Mouse (Mus musculus) limb, embryonic 15.5 days (tissue): ENCODE measurements around the gene P2rx3. TPM values are rescaled to one million over a fixed set of nuclear protein-coding genes. Genes with fewer than 3 reads are reported as not detected.

Source experiments
- ATAC-seq: fragments of 200-750 bp; cut with Nextera tagmentation; 2 replicates; pipeline ENCODE4 v1.8.0; 2017; ENCODE audit warnings: low read depth, moderate TSS enrichment; ENCODE audit not compliant: insufficient number of reproducible peaks, low FRiP score, low TSS enrichment
- H3K27ac ChIP-seq: fragments of 300-500 bp; sonication (generic); 2 replicates; pipeline ENCODE4 v1.5.1; 2015; ENCODE audit warnings: moderate library complexity, mild to moderate bottlenecking, inconsistent platforms
- H3K27me3 ChIP-seq: fragments of 300-500 bp; sonication (generic); 2 replicates; pipeline ENCODE4 v1.6.1; 2015; ENCODE audit warnings: inconsistent platforms
- H3K36me3 ChIP-seq: fragments of 300-500 bp; sonication (generic); 2 replicates; pipeline ENCODE4 v1.6.1; 2015; ENCODE audit warnings: inconsistent platforms
- H3K4me1 ChIP-seq: fragments of 300-500 bp; sonication (generic); 2 replicates; pipeline ENCODE4 v1.6.1; 2015; ENCODE audit warnings: inconsistent platforms
- H3K4me2 ChIP-seq: fragments of 300-500 bp; sonication (generic); 2 replicates; pipeline ENCODE4 v1.6.1; 2015; ENCODE audit warnings: mild to moderate bottlenecking, inconsistent platforms
- H3K4me3 ChIP-seq: fragments of 300-500 bp; sonication (generic); 2 replicates; pipeline ENCODE4 v1.5.1; 2015; ENCODE audit warnings: mild to moderate bottlenecking, inconsistent platforms
- H3K9ac ChIP-seq: fragments of 300-500 bp; sonication (generic); 2 replicates; pipeline ENCODE4 v1.6.1; 2015; ENCODE audit warnings: inconsistent platforms
- H3K9me3 ChIP-seq: fragments of 300-500 bp; sonication (generic); 2 replicates; pipeline ENCODE4 v1.6.1; 2016; ENCODE audit warnings: inconsistent platforms
- WGBS: fragments of 180-500 bp; shearing (Covaris S2); methylation state at CpG from one replicate; pipeline ENCODE4 v1.1.7; 2015; 5-methylcytosine and 5-hydroxymethylcytosine counted together
- polyA plus RNA-seq: library from polyadenylated mRNA; unstranded; fragments of >200 nt; fragmentation: Nextera tagmentation; extraction: Ambion mirVana; gene quantifications from 2 replicates; pipeline ENCODE4 v1.2.1, GENCODE M21; 2015

Gene P2rx3
- polyA plus RNA-seq, 1 experiment from 2014 or later, result 0.58 TPM

- peaks cover 83% of the 10 kb centered on the region for H3K36me3 ChIP-seq
Measured at GRCm38 (mm10) chr2:85056711-85057110, 19.4 kb upstream of the P2rx3 start.

GRCm38 (mm10) chr2:85053192-85053816 is 16.0 kb upstream of the P2rx3 start:
- H3K4me1 ChIP-seq, result peaks cover 48% of the 10 kb centered on the region
- H3K9ac ChIP-seq, result no peak overlapping the region
- H3K4me2 ChIP-seq, result peak overlapping the region; percentile 5; the same call in 1 of the 2 replicates
- peaks cover 67% of the 10 kb centered on the region for H3K36me3 ChIP-seq
- no peak overlapping the region for H3K27ac ChIP-seq
- H3K27me3 ChIP-seq, result no peaks in the 10 kb centered on the region
- 72% methylated on average over 5 of the region's 5 CpGs for WGBS
- H3K4me3 ChIP-seq, result no peak overlapping the region
- no peak for ATAC-seq
- H3K9me3 ChIP-seq, result no peaks in the 10 kb centered on the region

More at GRCm38 (mm10) chr2:85056711-85057110, 19.4 kb upstream of the P2rx3 start:
- no peaks in the 10 kb centered on the region for H3K27me3 ChIP-seq
- WGBS, result 56% methylated on average over 5 of the region's 5 CpGs
- no peak for ATAC-seq
- H3K4me3 ChIP-seq, result no peak overlapping the region
- H3K4me1 ChIP-seq, result peaks cover 43% of the 10 kb centered on the region
- no peak overlapping the region for H3K9ac ChIP-seq
- no peak overlapping the region for H3K27ac ChIP-seq
- no peaks in the 10 kb centered on the region for H3K9me3 ChIP-seq
- no peak overlapping the region for H3K4me2 ChIP-seq

GRCm38 (mm10) chr2:85050746-85051145 is 13.5 kb upstream of the P2rx3 start:
- H3K4me2 ChIP-seq, result peak overlapping the region; percentile 65
- H3K27me3 ChIP-seq, result no peaks in the 10 kb centered on the region
- peak overlapping the region; percentile 28; the same call in 1 of the 2 replicates for H3K9ac ChIP-seq
- H3K4me1 ChIP-seq, result peaks cover 57% of the 10 kb centered on the region
- peak overlapping the region; percentile 79 for H3K4me3 ChIP-seq
- H3K27ac ChIP-seq, result peak overlapping the region; percentile 97
- ATAC-seq, result no peak
- peaks cover 58% of the 10 kb centered on the region for H3K36me3 ChIP-seq
- no peaks in the 10 kb centered on the region for H3K9me3 ChIP-seq
- WGBS, result 31% methylated on average over 9 of the region's 9 CpGs

- H3K4me3 ChIP-seq, result peak overlapping the region; percentile 79
- H3K9ac ChIP-seq, result peak overlapping the region; percentile 28; the same call in 1 of the 2 replicates
- H3K27me3 ChIP-seq, result no peaks in the 10 kb centered on the region
- 3% methylated on average over 10 of the region's 10 CpGs for WGBS
- peak overlapping the region; percentile 65 for H3K4me2 ChIP-seq
- peaks cover 57% of the 10 kb centered on the region for H3K4me1 ChIP-seq
- H3K9me3 ChIP-seq, result no peaks in the 10 kb centered on the region
- H3K36me3 ChIP-seq, result peaks cover 58% of the 10 kb centered on the region
- ATAC-seq, result peak; percentile 65
- peak overlapping the region; percentile 97 for H3K27ac ChIP-seq
Measured at GRCm38 (mm10) chr2:85050001-85050634, 12.9 kb upstream of the P2rx3 start.

GRCm38 (mm10) chr2:85049277-85049676 is 12.0 kb upstream of the P2rx3 start:
- Histone ChIP-seq H3K9ac (no peak overlapping the region), H3K4me1 (peaks cover 57% of the 10 kb centered on the region)
- 36% methylated on average over 4 of the region's 4 CpGs for WGBS

GRCm38 (mm10) chr2:85048168-85048751 is 11.0 kb upstream of the P2rx3 start:
- WGBS, result under 1% methylated on average over 27 of the region's 44 CpGs
- Histone ChIP-seq H3K4me3 (peak overlapping the region; percentile 79), H3K27ac (peak overlapping the region; percentile 97), H3K36me3 (peaks cover 57% of the 10 kb centered on the region), H3K9me3 (no peaks in the 10 kb centered on the region), H3K9ac (peak overlapping the region; percentile 60), H3K4me2 (peak overlapping the region; percentile 65), H3K4me1 (peaks cover 55% of the 10 kb centered on the region), H3K27me3 (no peaks in the 10 kb centered on the region)
- peak; percentile 73 for ATAC-seq

More at GRCm38 (mm10) chr2:85049277-85049676, 12.0 kb upstream of the P2rx3 start:
- no peak for ATAC-seq
- H3K27me3 ChIP-seq, result no peaks in the 10 kb centered on the region
- H3K36me3 ChIP-seq, result peaks cover 56% of the 10 kb centered on the region
- peak overlapping the region; percentile 97 for H3K27ac ChIP-seq
- peak overlapping the region; percentile 79 for H3K4me3 ChIP-seq
- H3K9me3 ChIP-seq, result no peaks in the 10 kb centered on the region
- peak overlapping the region; percentile 65 for H3K4me2 ChIP-seq

- peak within 1 kb of the TSS; percentile 79 for H3K4me3 ChIP-seq
- H3K9me3 ChIP-seq, result no peaks in the 10 kb centered on the region
- no peaks in the 10 kb centered on the region for H3K27me3 ChIP-seq
- peaks cover 58% of the 10 kb centered on the region for H3K36me3 ChIP-seq
- peak within 1 kb of the TSS; percentile 97 for H3K27ac ChIP-seq
- peaks cover 50% of the 10 kb centered on the region for H3K4me1 ChIP-seq
- ATAC-seq, result peak; percentile 81
- peak within 1 kb of the TSS; percentile 60 for H3K9ac ChIP-seq
- WGBS, result under 1% methylated on average over 41 of the region's 42 CpGs
- peak within 1 kb of the TSS; percentile 65 for H3K4me2 ChIP-seq
Measured at GRCm38 (mm10) chr2:85047596-85048167, 10.4 kb upstream of the P2rx3 start, which contains the start of gene Tnks1bp1. TSS of gene Tnks1bp1 (plus strand) at chr2:85048022.

GRCm38 (mm10) chr2:85047081-85047480 is 9.8 kb upstream of the P2rx3 start:
- peaks cover 58% of the 10 kb centered on the region for H3K36me3 ChIP-seq
- peak overlapping the region; percentile 60; the same call in 1 of the 2 replicates for H3K9ac ChIP-seq
- H3K27ac ChIP-seq, result peak overlapping the region; percentile 97
- no peak for ATAC-seq
- H3K4me2 ChIP-seq, result peak overlapping the region; percentile 65
- H3K4me3 ChIP-seq, result peak overlapping the region; percentile 79
- H3K4me1 ChIP-seq, result peaks cover 44% of the 10 kb centered on the region
- no peaks in the 10 kb centered on the region for H3K27me3 ChIP-seq
- no peaks in the 10 kb centered on the region for H3K9me3 ChIP-seq
- 44% methylated on average over 10 of the region's 10 CpGs for WGBS

GRCm38 (mm10) chr2:85046222-85046621 is 9.0 kb upstream of the P2rx3 start:
- ATAC-seq, result no peak
- Histone ChIP-seq H3K36me3 (peaks cover 59% of the 10 kb centered on the region), H3K27ac (no peak overlapping the region), H3K4me1 (peaks cover 35% of the 10 kb centered on the region), H3K9me3 (no peaks in the 10 kb centered on the region), H3K9ac (no peak overlapping the region), H3K4me3 (no peak overlapping the region), H3K4me2 (no peak overlapping the region), H3K27me3 (no peaks in the 10 kb centered on the region)
- WGBS, result 86% methylated on average over 8 of the region's 8 CpGs

GRCm38 (mm10) chr2:85043623-85044022 is 6.4 kb upstream of the P2rx3 start:
- H3K4me1 ChIP-seq, result peaks cover 11% of the 10 kb centered on the region
- no peak overlapping the region for H3K27ac ChIP-seq
- H3K27me3 ChIP-seq, result no peaks in the 10 kb centered on the region
- H3K9me3 ChIP-seq, result no peaks in the 10 kb centered on the region
- no peak overlapping the region for H3K9ac ChIP-seq
- H3K4me3 ChIP-seq, result no peak overlapping the region
- peaks cover 80% of the 10 kb centered on the region for H3K36me3 ChIP-seq
- WGBS, result 84% methylated on average over 7 of the region's 7 CpGs
- no peak overlapping the region for H3K4me2 ChIP-seq
- ATAC-seq, result no peak

- Histone ChIP-seq H3K9me3 (no peaks in the 10 kb centered on the region), H3K4me1 (peaks cover 13% of the 10 kb centered on the region), H3K4me2 (peak overlapping the region; percentile 63), H3K27ac (no peak overlapping the region), H3K4me3 (peak overlapping the region; percentile 82), H3K36me3 (peaks cover 42% of the 10 kb centered on the region), H3K9ac (0 out of 2 replicates have a peak overlapping the region, but pooled peaks have one; percentile 94), H3K27me3 (no peaks in the 10 kb centered on the region)
- no peak for ATAC-seq
- 83% methylated on average over 13 of the region's 13 CpGs for WGBS
Measured at GRCm38 (mm10) chr2:85038336-85038735, 1.1 kb upstream of the P2rx3 start.
